Mouse (Mus musculus): ENCODE measurements around the gene Sgms1.
"Not testable (repeated sequence)": the region's sequence is repeated elsewhere in the genome, so short reads cannot be mapped to it uniquely, and the experiment has no call there.

The Sgms1 gene

DNA sequence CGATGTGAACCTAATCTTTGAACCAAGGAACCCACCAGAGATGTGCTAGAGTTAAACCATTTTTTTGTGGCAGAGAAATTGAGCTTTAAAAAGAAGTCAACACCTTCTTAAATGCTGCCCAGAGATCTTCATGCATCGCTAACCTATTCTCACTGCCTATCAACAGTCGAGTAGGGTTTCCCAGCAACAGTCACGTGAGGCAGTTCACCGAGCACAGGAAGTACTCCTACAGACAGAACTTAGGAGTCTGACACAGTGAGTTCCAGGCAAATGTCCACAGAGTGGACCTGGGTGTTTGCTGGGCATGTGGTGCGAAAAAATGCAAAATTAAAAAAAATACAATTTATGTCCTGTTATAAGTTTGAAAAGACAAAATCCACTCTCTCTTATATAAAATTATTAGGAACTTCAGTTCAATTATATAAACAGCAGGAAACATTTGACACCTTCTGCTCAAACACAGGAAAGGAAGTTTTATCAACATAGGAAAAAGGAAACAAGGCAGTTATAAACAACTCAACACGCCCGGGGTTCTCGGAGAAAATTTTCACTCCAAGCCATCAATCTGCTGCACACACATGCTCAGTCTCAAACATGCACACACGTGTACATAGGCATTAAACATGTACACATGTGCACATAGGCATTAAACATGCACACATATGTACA is 64.3 kb downstream of the Sgms1 start:
- DNase-seq (ENCODE audit: low spot score) = no peak

DNA sequence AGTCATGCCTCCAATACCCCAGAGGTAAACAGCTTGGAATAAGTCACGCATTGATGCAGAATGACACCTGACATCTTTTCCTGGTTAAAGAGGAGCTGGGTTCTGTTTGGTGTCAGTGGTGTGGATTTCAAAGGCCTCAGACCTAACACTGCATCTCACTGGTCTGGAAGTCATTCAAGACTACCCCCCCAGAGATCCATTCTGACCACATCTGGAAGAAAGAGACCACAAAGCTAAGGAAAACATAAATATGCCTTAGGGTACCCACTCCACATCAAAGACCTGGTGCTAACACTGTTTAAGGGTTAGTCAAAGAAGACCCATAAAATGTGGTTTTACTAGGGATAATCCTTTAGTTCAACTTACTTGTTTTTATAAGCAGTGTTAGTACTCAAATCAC is 65.0 kb downstream of the Sgms1 start:
- DNase-seq (ENCODE audit: low spot score) = no peak

DNA sequence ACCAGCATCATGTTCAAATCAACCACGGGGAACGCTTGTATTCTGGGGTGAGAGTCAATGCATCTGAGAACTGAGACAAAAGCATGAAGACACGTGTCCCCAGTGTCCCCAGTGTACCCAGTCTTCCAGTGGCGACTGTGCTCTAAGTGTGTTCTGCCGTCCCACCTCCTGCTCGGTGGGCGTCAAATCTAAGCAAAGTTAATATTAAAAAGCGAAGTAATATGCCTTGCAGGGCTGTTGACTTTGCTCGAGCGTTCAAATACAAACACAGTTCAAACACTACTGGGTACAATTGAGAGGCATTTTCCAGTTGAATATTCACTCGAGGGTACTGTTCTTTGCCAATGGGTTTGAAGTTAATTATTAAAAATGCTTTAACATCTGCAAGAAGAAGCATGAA is 66.4 kb downstream of the Sgms1 start:
- DNase-seq (ENCODE audit: low spot score) = no peak

DNA sequence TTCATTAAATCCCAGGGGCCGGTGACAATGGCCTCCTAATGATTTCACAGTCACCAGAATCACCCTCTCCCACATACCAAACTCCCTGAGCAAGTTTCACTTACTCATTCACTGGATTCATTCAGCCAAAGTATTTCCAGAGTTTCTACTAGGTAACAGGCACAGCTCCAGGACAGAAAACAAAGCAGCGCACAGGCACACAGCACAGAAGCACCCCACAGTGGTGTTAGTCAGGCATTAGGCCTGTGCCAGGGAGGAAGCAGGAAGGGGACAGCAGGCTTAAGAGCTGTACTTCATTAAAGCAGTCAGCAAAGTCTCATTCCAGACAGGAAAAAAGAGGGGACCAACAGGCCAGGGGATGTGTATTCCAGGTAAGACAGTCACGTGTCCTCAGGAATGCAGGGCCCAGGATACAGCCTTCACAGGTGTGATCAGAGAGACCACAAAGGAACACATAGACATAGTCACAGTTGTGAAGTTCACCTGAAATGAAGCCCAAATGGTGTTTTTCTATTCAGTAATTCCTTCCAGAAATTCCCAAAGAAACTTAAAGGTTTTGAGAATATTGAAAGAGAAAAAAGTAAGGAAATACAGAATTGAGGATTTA is 67.0 kb downstream of the Sgms1 start:
- DNase-seq (ENCODE audit: low spot score) = no peak

DNA sequence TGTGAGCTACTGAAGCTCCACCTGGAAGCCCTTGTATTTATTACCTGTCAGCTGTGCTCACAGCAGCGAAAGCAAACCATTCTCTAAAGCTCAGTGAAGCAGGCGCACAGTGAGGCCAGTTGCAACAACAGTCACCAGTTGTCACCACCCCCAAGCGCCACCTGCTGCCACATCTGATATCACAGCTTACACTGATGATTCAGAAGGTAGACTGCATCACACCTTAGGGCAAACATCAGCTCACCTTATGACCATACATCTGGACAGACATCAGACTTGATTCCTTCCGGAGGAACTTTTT is 69.2 kb downstream of the Sgms1 start:
- peak; percentile 22 for DNase-seq (ENCODE audit: low spot score)

DNA sequence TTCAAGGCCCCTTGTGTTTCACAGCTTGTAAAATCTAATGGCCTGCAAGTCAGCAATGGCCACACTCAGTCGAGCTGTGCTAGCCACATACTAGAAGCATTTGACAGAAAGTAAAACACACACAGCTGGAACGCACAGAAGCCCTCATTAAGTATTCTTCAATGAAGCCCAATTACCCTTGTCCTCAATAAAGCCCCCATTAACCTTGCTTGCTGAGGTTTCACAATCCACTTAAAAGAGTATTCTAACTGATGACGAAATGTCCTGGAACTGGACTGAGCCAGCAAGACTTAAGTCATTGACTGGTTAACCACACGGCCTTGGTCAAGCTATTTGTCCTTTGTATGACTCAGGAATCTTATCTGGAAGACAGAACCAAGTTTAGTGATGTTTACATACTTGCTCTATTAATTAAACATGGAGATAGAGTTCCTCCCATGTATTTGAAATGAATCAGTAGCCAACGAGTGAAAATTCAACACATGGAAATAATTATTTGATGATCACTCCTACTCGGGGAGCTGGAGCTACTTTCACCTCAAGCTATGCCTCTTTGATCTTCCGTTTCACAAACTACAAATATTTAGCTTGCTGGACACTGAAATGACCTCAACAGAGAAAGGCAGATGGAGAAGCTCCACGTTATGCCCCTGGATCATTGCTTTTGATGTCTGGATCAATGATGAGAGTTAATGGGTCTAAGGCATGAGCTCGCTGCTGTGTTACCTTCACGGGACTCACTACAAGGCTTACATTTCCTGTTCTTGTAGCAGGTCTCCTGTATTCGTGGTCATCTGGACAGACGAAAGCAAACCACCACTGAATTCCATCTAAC is 69.8 kb downstream of the Sgms1 start:
- no peak for DNase-seq (ENCODE audit: low spot score)

DNA sequence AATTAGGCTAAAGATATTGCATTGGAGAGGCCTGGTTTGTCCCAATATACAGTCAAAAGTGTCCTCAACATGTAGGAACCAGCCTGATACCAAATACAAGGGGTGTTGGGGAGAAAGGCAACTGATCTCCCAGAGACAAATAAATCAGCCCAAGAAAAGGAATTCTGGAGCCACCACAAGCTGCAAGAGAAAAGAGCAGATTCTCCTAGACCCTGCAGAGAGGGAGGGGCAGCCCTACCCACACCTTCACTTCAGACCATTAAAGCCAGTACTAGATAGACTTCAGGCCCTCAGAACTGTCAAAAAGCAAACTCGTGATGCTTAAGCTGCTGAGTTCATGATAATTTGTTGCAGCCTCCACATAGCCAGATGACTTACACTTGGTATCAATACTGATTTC is 70.5 kb downstream of the Sgms1 start:
- DNase-seq (ENCODE audit: low spot score) = no peak

DNA sequence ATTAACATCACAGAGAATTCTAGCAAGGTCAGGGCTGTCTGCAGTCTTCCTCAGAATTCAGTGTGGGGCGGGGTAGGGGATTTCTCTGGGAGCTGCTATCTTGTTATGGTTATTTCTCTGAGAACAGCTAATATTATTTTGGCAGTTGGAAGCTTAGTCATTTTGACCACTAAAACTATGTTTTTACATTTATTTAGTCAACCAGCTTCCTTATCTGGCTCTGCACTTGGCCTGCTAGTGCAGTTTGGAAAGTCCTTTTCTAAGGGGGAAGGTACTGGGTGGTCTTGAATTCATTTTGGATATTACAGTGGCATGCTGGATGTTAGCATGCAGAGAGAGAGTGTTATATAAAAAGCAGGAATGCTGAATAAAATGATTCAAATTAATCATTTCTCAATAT is 72.2 kb downstream of the Sgms1 start:
- not testable (repeated sequence) for DNase-seq (ENCODE audit: low spot score)

DNA sequence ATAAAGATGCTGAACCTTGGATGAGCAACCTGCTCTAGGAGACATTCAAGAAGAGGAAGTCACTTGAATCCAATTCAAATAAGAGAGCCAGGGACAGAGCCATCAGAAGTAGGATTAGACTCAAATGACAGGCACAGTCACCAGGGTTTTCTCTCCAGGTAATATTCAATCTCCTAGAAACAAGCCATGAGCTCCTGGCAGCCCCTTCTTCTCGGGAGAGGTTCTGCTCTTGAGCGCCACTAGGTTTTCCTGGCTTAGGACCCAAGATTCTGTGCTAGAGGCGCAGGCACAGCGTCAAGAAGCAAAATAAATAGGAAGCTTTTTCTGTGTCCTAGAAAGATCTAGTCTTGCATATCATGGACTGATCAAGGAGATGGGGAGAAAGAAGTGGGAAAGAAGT is 76.2 kb downstream of the Sgms1 start:
- DNase-seq (ENCODE audit: low spot score) = no peak

DNA sequence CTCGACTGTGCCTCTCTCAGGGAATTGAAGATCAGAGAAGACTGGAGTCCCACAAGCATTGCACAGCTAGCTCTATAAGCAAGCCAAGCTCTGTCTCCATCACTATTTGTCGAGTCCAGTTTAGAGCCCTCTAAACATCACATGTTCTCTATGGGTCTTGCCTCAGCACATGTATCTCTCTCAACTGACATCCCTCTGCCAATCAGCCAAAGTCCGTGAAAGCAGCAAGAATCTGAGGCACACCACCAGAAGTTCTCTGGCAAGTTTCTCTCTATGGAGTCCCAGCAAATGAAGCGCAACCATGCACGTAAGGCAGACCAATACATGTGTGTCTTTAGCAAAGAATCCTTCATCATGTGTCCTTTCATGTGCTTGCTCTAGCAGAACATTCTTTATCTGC is 77.8 kb downstream of the Sgms1 start:
- no peak for DNase-seq (ENCODE audit: low spot score)

DNA sequence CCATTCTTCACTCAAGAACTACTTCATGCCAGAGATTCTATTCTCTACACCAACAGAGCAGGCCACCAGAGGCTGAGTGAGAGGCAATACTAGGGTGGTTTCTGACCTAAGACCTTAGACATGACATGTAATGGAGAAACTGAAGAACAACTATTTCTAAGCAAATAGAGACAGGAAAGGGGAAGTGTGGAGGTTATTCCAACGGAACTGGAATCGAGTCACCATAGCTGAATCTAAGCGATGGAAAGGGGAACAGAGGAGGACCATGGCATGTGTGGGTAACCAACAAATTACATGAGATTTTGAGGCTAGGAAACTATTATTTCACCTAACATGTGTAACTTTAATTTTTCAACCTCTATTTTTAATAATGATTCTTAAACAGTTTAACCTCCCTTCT is 78.5 kb downstream of the Sgms1 start:
- DNase-seq (ENCODE audit: low spot score) = no peak

DNA sequence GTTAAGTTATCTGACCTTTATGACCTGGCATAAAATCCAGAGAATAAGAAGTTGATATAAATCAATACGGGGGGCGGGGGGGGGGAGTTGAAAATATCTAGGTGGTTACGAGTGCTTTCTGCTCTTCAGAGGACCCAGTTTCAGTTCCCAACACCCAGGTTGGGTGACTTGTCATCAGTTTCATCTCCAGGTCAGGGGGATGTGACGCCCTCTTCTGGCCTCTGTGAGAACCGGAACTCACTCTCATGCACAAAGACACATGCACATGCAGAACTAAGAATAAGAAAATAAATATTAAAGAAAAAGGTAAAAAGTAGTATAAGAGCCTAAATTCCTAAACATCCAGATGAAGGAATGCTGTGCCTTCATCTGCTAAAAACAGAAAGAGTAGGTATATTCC is 79.0 kb downstream of the Sgms1 start:
- no peak for DNase-seq (ENCODE audit: low spot score)

DNA sequence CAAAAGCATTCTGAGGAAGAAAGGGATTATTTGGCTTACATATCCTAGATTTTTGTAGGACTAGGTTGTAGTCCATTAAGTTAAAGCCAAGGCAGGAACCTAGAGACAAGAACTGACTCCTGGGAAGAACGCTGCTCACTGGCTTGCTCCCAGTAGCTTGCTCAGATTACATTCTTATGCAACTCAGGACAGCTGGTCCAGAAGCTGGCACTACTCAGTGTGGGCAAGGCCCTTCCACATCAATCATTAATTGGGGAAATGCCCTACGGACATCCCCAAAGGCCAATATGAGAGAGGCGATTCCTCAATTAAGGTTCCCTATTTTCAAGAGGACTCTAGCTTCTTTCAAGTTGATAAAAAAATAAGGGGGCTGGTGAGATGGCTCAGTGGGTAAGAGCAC is 80.2 kb downstream of the Sgms1 start:
- DNase-seq (ENCODE audit: low spot score) = no peak

DNA sequence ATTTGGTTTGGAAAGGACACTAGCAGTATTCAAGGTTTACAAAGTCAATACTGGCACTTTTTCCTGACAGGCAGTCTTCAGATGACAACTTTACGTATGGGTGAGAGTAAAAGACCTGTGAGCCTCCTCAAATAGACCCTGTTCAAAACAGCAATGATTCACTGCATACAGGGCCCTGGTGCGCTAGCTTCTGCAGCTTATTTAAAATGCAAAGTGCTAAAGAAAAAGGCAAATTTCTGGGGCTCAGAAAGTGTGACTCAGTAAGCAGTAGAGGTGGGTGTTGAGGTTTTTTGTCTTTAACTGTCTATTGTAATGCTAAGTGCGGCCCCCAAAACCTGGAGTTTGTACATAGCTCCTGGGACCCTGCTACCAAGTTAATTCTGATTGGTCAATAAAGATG is 81.2 kb downstream of the Sgms1 start:
- DNase-seq (ENCODE audit: low spot score) = no peak

DNA sequence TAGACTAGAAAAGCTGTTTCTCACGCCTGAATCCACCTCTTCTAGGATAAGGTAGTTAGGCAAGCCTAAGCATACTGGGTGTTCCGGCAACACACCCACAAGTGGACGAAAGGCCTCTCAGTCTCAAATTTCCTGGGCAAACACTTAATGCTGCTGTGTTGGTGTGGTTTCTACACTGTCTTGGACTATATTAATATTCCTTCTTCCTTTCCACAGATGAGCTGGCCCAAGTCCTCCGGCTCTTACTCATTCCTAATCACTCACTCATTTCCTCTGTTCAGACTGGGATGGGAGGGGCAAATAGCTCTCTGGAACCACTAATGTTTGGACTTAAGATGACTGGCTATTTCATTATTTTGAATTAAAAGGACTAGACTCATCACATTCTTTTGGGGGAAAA is 84.6 kb downstream of the Sgms1 start:
- no peak for DNase-seq (ENCODE audit: low spot score)

DNA sequence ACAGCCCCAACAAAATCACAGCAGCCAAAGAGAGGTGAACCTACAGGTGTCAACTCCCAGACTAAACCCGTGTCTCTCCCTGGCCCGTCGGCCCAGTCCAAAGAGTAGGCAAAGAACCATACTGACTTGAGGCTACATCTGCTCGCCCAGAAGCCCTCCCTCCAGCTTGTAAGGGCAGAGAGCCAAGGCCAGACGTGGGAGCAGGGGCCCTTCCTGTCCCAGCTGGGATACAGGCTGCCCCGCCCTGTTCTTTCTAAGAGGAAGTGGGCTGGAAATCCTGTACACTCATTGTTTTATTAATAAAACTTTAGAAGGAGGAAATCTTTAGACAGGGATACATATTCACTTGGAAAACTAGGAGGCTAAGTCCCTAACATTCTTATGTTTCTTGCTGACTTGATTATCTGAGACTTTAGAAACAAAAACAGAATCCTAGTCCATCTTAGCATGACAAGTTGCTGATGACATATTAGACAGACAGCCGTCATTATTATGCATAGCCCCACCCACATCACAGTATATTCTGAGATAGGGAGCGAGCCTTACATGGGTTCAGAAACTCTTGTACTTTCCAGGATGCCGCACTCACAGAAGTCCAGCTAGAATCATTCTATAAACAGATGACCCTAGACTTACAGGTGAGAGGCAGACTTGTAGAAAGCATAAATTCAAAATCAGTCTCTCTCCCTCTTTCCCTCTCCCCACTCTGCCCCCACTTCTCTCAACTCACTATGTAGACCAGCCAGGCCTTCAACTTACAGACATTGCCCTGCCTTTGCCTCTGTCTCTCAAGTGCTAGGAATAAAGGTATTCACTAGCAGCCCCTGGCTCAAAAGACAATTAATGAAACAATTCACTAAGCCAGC is 85.3 kb downstream of the Sgms1 start:
- DNase-seq (ENCODE audit: low spot score) = no peak

DNA sequence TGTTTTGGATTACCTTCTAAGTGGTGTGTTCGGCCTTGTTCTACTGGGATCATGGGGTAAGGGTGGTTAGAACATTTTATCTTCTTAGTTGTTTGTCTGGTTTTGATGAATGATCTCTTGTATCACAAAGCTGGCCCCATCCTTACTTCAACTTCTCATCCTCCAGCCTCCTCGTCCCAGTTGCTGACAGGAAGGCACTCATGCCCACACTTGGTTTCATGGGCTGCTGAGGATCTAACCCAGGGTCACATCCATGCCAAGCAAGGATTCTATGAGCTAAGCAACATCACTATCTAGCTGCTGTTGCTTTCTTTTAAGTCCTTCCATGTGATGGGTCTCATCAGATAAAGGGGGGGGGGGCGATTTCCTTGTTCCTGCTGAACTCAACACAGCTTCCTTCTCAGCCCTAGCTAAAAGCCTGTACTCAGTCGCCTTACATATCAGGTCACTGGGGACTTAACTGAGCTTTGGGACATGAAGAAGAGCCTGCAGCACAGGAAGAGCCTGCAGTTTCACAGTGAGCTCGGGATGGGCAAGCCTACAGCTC is 86.6 kb downstream of the Sgms1 start:
- DNase-seq (ENCODE audit: low spot score) = no peak

DNA sequence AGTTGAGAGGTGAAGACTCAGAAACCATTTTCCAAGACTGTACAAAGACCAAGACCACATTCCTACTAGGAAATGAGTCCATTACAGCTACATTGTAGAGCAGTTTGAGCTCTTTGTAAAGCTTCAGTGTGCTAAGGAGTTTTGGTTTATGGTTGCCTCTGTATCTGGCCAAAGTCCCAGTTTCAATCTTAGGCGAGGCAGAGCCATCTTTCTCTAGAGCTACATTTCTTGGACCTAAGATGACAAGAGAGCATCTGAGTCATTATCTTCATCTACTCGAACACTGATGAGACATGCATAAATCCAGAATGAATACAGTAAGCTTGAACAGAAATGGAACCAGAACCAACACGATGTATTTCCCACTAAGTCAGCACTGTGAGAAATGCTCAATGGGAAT is 87.9 kb downstream of the Sgms1 start:
- no peak for DNase-seq (ENCODE audit: low spot score)

DNA sequence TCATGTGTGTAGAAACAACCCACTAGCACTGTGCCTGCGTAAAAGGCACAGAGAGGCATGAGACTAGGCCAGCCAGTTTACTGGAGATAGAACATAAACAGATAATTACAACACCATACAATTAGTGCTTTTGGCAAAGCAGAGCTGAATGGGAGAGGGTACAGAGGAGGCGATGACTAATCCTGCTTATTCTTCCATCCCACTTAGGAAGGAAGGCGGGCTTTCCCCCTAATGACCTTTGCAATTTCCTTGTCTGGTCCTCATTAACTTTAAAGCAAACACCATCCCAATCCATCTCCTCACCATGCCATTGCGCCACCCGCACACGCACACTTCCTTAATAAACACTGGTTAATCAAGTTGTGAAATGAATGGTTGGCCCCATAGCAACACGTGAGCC is 91.3 kb downstream of the Sgms1 start:
- no peak for DNase-seq (ENCODE audit: low spot score)

DNA sequence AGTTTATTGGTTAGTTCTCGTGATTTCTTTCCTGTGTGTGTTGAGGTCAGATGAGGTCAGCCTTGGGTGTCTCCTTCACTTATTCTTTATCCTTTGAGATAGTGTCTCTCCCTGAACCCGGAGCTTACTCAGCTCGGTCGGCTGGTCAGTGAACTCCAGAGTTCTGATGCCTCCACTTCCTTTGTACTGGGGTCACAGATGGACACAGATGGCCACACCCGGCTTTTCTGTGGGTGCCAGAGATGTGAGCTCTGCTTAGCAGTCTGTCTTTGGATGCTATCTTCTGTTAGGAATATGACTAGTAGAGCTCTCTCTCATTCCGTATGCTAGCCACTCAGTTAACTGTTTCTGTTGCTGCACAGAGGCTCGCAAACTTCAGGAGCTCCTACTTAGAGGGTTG is 92.7 kb downstream of the Sgms1 start:
- no peak for DNase-seq (ENCODE audit: low spot score)

DNA sequence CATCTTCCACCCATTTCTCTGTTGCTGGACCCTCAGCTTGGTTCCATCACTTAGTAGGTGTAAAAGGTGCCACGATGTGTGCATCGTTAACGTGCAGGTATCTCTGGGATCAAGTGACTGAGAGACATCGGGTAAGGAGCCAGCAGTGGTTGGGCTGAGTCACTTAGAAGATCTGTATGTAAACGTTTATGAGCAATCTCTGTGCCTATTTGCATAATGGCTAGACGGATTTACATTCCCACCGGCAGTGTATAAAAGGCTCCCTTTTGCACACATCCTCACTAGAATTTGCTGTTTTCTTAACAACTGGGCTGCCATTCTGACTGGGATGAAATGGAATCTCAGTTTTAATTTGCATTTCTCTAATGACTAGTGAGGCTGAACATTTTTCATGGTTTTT is 93.9 kb downstream of the Sgms1 start:
- no peak for DNase-seq (ENCODE audit: low spot score)

Measured in urinary bladder, postnatal 10 days (tissue).